Mouse (Mus musculus) lung, postnatal 0 days (tissue): ENCODE measurements around the gene Cryzl2.

Experiments
- CTCF ChIP-seq: IDR thresholded peaks from 2 replicates; pipeline ENCODE4 v1.5.1; 2016; ENCODE audit warnings: antibody characterized with exemption, mild to moderate bottlenecking
- EP300 ChIP-seq: IDR thresholded peaks from 2 replicates; pipeline ENCODE4 v1.6.1; 2016; ENCODE audit warnings: antibody characterized with exemption, mild to moderate bottlenecking, control low read depth

GRCm38 (mm10) chr1:157500657-157501056 lies 42.3 kb downstream of the Cryzl2 start:
- TF ChIP-seq CTCF (no peak), EP300 (no peak)
